Mouse (Mus musculus): ENCODE data around the gene Gm6525. TPM values are rescaled to one million over a fixed set of nuclear protein-coding genes. Genes with fewer than 3 reads are reported as not detected.

Gene Gm6525
- total RNA-seq, 2 experiments from 2014 or later = not detected

DNA sequence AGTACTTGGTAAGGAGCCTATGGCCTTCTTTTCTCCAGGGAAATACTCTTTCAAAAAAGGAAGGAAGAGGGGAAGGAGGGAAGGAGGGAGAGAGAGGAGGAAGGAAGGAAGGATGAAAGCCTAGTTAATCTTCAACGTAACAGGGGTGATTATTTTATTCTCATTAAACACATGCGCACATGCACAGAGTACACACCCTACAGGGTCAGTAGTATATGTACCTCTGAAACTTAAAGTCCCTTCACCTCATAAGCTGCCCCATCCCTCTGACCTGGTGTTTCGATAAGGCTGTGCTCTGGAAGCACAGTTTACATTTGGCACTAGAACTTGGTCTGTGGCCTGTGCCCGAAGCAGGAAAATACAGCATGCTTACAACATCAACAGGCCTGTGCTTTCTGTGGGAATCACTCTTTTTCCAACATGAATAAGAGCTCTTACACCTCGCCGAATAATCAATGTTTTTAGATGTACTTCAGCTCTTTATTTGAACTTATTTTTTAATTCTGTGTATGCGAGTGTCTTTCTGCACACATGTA lies 37.5 kb downstream of the Gm6525 start:
- DNase-seq (ENCODE audit: low spot score in 2 of 2) = no peak

GRCm38 (mm10) chr3:84214501-84214900 lies 40.6 kb downstream of the Gm6525 start:
- DNase-seq (ENCODE audit: low spot score in 2 of 2) = peak; percentile 66 to 77

DNA sequence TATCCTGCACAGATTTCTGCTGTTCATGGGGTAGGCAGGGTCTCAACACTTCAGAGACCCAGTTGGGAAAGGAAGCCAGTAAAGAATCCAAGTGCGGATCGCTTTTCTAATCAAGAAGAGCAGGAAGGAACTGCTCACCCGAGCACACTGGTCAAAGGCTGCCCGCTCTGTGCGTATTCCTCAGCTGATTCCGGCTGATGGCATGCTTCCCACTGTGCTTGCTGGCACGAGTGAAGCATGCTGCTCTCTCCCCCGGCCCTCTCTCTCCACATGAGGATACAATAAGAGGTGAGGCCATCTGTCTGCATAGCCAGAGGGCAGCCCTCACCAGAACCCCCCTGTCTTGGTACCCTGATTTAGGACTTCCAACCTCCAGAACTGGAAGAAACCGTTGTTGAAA lies 41.3 kb downstream of the Gm6525 start:
- no peak for DNase-seq (ENCODE audit: low spot score in 2 of 2)

- DNase-seq (ENCODE audit: low spot score in 2 of 2) = no peak
Measured at GRCm38 (mm10) chr3:84215743-84216360, 41.9 kb downstream of the Gm6525 start.

- no peak for DNase-seq (ENCODE audit: low spot score in 2 of 2)
Measured at GRCm38 (mm10) chr3:84217118-84217960, 43.4 kb downstream of the Gm6525 start.

- DNase-seq (ENCODE audit: low spot score in 2 of 2) = no peak
Measured at GRCm38 (mm10) chr3:84217961-84218351, 44.1 kb downstream of the Gm6525 start.

DNA sequence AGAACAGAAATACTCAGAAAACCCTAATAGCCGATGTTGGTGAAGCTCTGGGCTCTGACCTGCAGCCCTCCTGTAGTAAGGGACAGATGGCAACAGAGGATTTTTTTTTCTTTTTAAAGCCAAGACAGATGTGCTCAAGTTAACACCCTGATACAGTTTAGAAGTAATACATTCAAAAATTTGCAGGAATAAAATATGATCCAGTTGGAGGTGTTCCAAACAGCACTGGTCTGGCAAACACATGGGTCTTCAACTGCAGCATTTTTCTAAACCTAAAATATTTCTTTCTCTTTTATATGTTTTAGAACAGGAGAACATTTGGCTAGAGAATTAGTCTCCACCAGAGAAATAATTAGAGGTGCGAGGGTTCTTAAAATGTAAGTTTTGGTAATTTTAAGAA lies 44.6 kb downstream of the Gm6525 start:
- no peak for DNase-seq (ENCODE audit: low spot score in 2 of 2)

DNA sequence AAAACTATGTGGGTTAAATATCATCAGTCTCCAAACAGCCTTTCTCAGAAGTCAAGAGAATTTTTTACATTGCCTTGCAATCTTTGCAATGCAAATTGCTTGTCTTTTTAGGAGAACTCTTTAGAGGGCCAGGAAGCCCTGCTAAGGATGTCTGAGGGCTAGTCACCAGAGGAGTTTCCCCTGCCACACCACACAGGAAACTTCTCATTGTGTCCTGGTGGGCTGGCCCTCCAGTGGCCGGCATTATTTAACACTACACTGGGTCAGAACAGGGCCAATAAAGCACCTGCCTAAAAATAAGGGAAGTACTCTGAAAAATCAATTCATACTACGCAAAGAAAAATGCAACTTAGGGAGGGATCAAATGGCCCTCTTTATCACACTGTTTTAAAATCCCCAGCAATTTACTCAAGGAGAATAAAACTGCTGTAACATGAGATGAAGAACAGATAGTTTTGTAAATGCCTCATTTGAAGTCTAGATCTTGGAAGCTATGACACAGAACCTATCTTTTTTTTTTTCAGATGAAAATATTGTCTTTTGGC lies 45.3 kb downstream of the Gm6525 start:
- DNase-seq (ENCODE audit: low spot score in 2 of 2) = no peak

GRCm38 (mm10) chr3:84219720-84220273 lies 45.9 kb downstream of the Gm6525 start:
- peak; percentile 39 to 48 for DNase-seq (ENCODE audit: low spot score in 2 of 2)

DNA sequence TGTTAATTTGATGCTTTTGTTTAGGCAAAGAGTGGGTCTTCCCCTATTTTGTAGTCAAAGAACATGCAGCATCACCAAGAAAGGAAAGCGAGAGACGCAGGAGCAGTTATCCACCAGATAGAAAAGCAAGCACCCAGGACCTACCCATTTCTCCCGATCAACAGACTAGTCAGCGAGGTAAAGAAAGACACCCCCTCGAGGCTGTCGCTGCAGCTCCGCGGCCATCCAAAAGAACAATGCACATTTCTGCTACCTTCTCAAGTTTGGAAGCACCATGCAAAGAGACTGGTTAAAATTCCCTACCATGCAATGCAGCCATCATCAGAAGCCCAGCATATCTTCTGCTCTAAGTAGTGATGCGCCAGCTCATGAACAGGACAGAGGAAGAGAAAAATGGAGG lies 46.4 kb downstream of the Gm6525 start:
- no peak for DNase-seq (ENCODE audit: low spot score in 2 of 2)

DNA sequence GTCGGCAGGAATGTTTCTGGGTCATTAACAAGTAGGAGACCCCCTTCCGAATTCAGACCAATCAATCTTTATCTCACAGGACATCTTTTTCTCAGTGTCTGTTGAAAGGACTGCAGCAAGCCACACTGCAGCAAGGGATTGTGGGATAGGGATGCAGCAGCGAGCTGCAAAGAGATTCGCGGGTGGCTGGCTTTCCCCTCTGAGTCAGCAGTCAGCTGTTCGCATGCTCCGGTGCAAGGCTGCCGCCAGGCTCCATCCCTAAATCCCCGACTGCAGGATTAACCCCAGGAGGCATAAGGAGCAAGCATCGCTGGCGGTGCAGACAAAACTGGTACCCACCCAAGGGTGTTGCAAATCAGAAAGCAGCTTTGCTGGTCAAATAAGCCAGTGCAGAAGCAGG lies 46.8 kb downstream of the Gm6525 start:
- DNase-seq (ENCODE audit: low spot score in 2 of 2) = peak; percentile 79 to 88

Other genes with a start within 250 kb of the Gm6525 start
- 10 to 100 TPM; 18.2 to 18.6 TPM for gene Tmem131l, start 133.9 kb upstream of the Gm6525 start, total RNA-seq (2021)
- gene Mnd1, start 18.3 kb upstream of the Gm6525 start, total RNA-seq (2021) = 1 to 10 TPM in 1 of 2 experiments, under 1 TPM in 1; 0.86 to 1.4 TPM
- 100 to 1,000 TPM; 246 to 258 TPM for gene Trim2, start 132.8 kb downstream of the Gm6525 start, total RNA-seq (2021)

Measured in left cerebral cortex, adult 18-20 months (tissue).